Mouse (Mus musculus): ENCODE measurements around the gene Numbl. TPM values are rescaled to one million over a fixed set of nuclear protein-coding genes. Genes with fewer than 3 reads are reported as not detected.

Numbl gene
- total and polyA plus RNA-seq, 3 experiments: 3.7 to 9.7 (median 6.1) TPM

DNA sequence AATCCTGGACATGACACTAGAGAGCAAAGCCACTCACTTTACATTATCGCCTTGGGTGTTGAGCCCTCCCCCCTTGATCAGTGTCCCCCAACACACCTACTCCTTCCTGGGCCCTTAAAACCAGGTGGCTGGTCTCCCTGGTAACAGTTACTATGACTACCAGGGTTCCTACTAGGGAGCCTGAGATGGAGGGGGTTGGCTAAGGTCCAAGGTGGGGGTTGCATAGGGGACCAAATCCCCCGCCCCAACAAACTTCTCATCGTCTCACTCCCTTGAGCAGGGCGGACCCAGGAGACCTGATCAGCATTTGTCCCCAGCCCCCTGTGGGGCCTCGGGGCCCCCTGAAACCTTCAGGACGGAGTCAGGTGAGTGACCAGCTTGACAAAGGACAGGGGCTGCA, 3.7 kb downstream of the Numbl start:
- 89% methylated on average over 6 of the region's 6 CpGs for WGBS

DNA sequence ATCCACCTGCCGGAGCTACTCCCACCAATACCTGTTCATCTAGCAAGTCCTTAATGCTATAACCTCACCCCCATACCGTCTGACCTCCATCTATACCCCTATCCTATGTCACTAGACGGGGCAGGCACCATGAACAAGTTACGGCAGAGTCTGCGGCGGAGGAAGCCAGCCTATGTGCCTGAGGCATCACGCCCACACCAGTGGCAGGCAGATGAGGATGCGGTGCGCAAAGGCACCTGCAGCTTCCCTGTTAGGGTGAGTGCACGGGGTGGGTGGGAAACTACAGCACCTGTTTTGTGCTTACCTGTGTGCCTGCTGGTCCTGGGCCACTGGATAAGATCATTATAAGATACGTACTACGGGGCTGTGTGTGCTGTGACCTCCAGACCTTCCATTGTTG, 6.5 kb downstream of the Numbl start:
- Histone ChIP-seq H3K36me3 (ENCODE audit: control insufficient read depth, insufficient read depth, low read length) (no peaks in the 10 kb centered on the region), H3K27ac (no peak overlapping the region), H3K4me3 (no peak overlapping the region), H3K9ac (ENCODE audit: low read depth, low read length) (no peak overlapping the region), H3K27me3 (ENCODE audit: control insufficient read depth, insufficient read depth, low read length) (no peaks in the 10 kb centered on the region), H3K4me1 (ENCODE audit: control insufficient read depth, insufficient read depth, low read length) (peaks cover 3% of the 10 kb centered on the region), H3K79me2 (replicated peaks; ENCODE audit: control insufficient read depth, insufficient read depth, low read length) (no peaks in the 10 kb centered on the region)
- 89% methylated on average over 12 of the region's 12 CpGs for WGBS
- no peak for DNase-seq
- TF ChIP-seq POLR2A (IDR thresholded peaks at IDR 0.05; ENCODE audit: insufficient read depth, low read depth, low read length): no peak
- no peak for TF ChIP-seq CTCF (IDR thresholded peaks at IDR 0.05)
- intact Hi-C loops (cut with DNase I): no loop called here

More for the DNA sequence above, 3.7 kb downstream of the Numbl start:
- Histone ChIP-seq H3K9ac (ENCODE audit: low read depth, low read length) (no peak overlapping the region), H3K4me1 (ENCODE audit: control insufficient read depth, insufficient read depth, low read length) (peaks cover 4% of the 10 kb centered on the region), H3K79me2 (replicated peaks; ENCODE audit: control insufficient read depth, insufficient read depth, low read length) (no peaks in the 10 kb centered on the region), H3K36me3 (ENCODE audit: control insufficient read depth, insufficient read depth, low read length) (no peaks in the 10 kb centered on the region), H3K4me3 (no peak overlapping the region), H3K27ac (no peak overlapping the region), H3K27me3 (ENCODE audit: control insufficient read depth, insufficient read depth, low read length) (no peaks in the 10 kb centered on the region)
- intact Hi-C loops (cut with DNase I): no loop called here
- no peak for TF ChIP-seq CTCF (IDR thresholded peaks at IDR 0.05)
- no peak for TF ChIP-seq EP300 (IDR thresholded peaks at IDR 0.05; ENCODE audit: insufficient read depth, low read depth, low read length)
- no peak for TF ChIP-seq POLR2A (IDR thresholded peaks at IDR 0.05; ENCODE audit: insufficient read depth, low read depth, low read length)
- no peak for DNase-seq

DNA sequence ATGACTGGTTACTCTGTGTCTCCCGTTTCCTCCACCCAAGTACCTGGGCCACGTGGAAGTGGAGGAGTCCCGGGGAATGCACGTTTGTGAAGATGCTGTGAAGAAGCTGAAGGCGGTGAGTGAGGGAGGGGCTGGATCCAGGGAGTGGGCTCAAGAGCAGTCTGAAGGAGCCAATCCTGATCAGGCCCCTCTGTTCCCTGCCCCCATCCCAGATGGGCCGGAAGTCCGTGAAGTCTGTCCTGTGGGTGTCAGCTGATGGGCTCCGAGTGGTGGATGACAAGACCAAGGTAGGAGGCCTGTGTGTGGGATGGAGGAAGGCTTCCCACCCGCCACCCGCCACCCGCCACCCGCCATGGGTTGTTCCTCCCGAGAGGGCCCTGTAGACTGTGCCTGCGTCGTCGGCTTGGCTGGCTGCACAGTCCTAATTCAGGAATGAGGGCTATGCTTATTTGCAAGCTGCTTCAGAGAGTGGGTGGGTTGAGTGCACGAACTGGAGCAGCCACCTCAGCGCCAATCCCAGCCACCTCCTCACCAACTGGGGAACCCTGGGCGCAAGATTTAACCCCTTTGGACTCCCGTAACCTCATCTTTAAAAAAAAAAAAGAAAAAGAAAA, 8.4 kb downstream of the Numbl start:
- Histone ChIP-seq H3K79me2 (replicated peaks; ENCODE audit: control insufficient read depth, insufficient read depth, low read length) (no peaks in the 10 kb centered on the region), H3K27ac (no peak overlapping the region), H3K36me3 (ENCODE audit: control insufficient read depth, insufficient read depth, low read length) (no peaks in the 10 kb centered on the region), H3K4me3 (no peak overlapping the region), H3K9ac (ENCODE audit: low read depth, low read length) (no peak overlapping the region), H3K4me1 (ENCODE audit: control insufficient read depth, insufficient read depth, low read length) (no peaks in the 10 kb centered on the region), H3K27me3 (ENCODE audit: control insufficient read depth, insufficient read depth, low read length) (no peaks in the 10 kb centered on the region)
- TF ChIP-seq CTCF (IDR thresholded peaks at IDR 0.05): no peak
- no peak for TF ChIP-seq EP300 (IDR thresholded peaks at IDR 0.05; ENCODE audit: insufficient read depth, low read depth, low read length)
- TF ChIP-seq POLR2A (IDR thresholded peaks at IDR 0.05; ENCODE audit: insufficient read depth, low read depth, low read length): no peak
- WGBS: 66% methylated on average over 20 of the region's 20 CpGs
- no peak for DNase-seq
- intact Hi-C loops (cut with DNase I): no loop called here

DNA sequence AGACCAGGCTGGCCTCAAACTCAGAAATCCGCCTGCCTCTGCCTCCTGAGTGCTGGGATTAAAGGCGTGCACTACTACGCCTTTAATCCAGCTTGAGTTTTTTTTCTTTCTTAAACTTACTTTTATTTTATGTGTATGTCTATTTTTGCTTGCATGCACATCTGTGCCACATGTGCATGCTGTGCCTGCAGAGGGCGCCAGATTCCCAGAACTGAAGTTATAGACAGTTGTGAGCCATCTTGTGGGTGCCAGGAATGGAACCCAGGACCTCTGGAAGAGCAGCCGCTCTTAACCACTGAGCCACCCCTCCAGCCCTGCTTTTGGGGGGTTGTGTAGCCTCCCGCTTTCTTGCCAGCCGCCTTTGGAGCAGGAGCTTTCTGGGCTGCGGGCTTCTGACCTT, 13.2 kb downstream of the Numbl start:
- intact Hi-C loops (cut with DNase I): no loop called here
- H3K36me3 ChIP-seq (ENCODE audit: control insufficient read depth, insufficient read depth, low read length): no peaks in the 10 kb centered on the region

DNA sequence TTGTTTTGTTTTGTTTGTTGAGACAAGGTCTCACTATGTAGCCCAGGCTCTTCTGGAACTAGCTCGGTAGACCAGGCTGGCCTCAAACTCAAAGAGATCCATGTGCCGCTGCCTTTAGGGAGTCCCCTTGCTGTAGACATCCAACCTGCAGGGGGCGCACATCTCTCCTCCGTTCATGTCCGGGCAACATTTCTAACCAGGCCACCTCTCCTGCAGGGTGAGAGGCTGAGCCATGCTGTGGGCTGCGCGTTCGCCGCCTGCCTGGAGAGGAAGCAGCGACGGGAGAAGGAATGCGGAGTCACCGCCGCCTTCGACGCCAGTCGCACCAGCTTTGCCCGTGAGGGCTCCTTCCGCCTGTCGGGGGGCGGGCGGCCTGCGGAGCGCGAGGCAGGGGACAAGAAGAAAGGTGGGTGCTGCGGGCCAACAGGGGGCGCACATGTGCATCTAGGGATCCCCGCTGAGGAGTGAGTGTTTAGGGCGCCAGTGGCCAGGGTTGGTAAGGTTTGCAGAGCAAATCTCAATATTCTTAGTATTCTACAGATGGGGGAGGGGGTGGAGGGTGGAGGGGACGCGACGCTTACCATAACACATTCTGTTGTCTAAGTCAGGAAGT, 15.6 kb downstream of the Numbl start:
- intact Hi-C loops (cut with DNase I): no loop called here
- no peak for DNase-seq
- Histone ChIP-seq H3K9ac (ENCODE audit: low read depth, low read length) (0 out of 2 replicates have a peak overlapping the region, but pooled peaks have one; percentile 2), H3K4me3 (no peak overlapping the region), H3K36me3 (ENCODE audit: control insufficient read depth, insufficient read depth, low read length) (no peaks in the 10 kb centered on the region), H3K4me1 (ENCODE audit: control insufficient read depth, insufficient read depth, low read length) (no peaks in the 10 kb centered on the region), H3K27me3 (ENCODE audit: control insufficient read depth, insufficient read depth, low read length) (no peaks in the 10 kb centered on the region), H3K79me2 (replicated peaks; ENCODE audit: control insufficient read depth, insufficient read depth, low read length) (no peaks in the 10 kb centered on the region), H3K27ac (no peak overlapping the region)
- TF ChIP-seq EP300 (IDR thresholded peaks at IDR 0.05; ENCODE audit: insufficient read depth, low read depth, low read length) (no peak), POLR2A (IDR thresholded peaks at IDR 0.05; ENCODE audit: insufficient read depth, low read depth, low read length) (no peak), CTCF (IDR thresholded peaks at IDR 0.05) (peak; percentile 51)
- 55% methylated on average over 32 of the region's 32 CpGs for WGBS

More for the DNA sequence above, 13.2 kb downstream of the Numbl start:
- H3K27me3 ChIP-seq (ENCODE audit: control insufficient read depth, insufficient read depth, low read length): no peaks in the 10 kb centered on the region
- no peak overlapping the region for H3K4me3 ChIP-seq
- no peak for DNase-seq
- TF ChIP-seq POLR2A (IDR thresholded peaks at IDR 0.05; ENCODE audit: insufficient read depth, low read depth, low read length): no peak
- TF ChIP-seq CTCF (IDR thresholded peaks at IDR 0.05): 0 out of 2 replicates have a peak, but pooled peaks have one; percentile 2
- H3K79me2 ChIP-seq (replicated peaks; ENCODE audit: control insufficient read depth, insufficient read depth, low read length): no peaks in the 10 kb centered on the region
- H3K4me1 ChIP-seq (ENCODE audit: control insufficient read depth, insufficient read depth, low read length): no peaks in the 10 kb centered on the region
- H3K27ac ChIP-seq: no peak overlapping the region
- WGBS: 89% methylated on average over 8 of the region's 8 CpGs
- H3K9ac ChIP-seq (ENCODE audit: low read depth, low read length): no peak overlapping the region

DNA sequence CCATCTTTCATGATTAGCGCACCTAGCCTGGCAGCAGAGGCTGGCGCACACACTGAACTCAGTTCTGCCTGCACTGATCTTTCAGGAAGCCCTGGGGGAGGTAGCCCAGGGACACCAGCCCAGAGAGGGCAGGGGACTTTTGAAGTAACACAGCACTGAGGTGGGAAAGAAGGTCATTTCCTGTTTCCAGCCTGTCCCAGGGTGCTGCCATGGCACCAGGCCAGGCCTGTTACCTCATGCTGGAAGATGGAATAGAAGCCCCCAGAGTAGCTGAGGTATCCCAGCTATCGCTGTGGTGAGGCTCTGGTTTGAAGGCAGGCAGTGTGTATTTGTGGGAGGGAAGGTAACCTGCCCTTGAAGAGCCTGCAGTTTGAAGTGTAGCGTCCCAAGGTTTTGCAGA, 16.7 kb downstream of the Numbl start:
- no peaks in the 10 kb centered on the region for H3K36me3 ChIP-seq (ENCODE audit: control insufficient read depth, insufficient read depth, low read length)
- no peaks in the 10 kb centered on the region for H3K79me2 ChIP-seq (replicated peaks; ENCODE audit: control insufficient read depth, insufficient read depth, low read length)
- WGBS: 65% methylated on average over 4 of the region's 4 CpGs
- TF ChIP-seq EP300 (IDR thresholded peaks at IDR 0.05; ENCODE audit: insufficient read depth, low read depth, low read length): no peak
- TF ChIP-seq POLR2A (IDR thresholded peaks at IDR 0.05; ENCODE audit: insufficient read depth, low read depth, low read length): no peak
- TF ChIP-seq CTCF (IDR thresholded peaks at IDR 0.05): no peak
- no peak overlapping the region for H3K4me3 ChIP-seq
- intact Hi-C loops (cut with DNase I): no loop called here
- no peak overlapping the region for H3K27ac ChIP-seq
- H3K9ac ChIP-seq (ENCODE audit: low read depth, low read length): no peak overlapping the region
- no peak for DNase-seq
- H3K27me3 ChIP-seq (ENCODE audit: control insufficient read depth, insufficient read depth, low read length): no peaks in the 10 kb centered on the region
- H3K4me1 ChIP-seq (ENCODE audit: control insufficient read depth, insufficient read depth, low read length): no peaks in the 10 kb centered on the region
